Mouse (Mus musculus) megakaryocyte, embryonic 14.5 days (primary cell): ENCODE data around the gene Tst. TPM values are rescaled to one million over a fixed set of nuclear protein-coding genes. Genes with fewer than 3 reads are reported as not detected.

Experiments
- H3K27me3 ChIP-seq: replicated peaks from 2 replicates; pipeline ENCODE3; 2012; ENCODE audit warnings: inconsistent platforms
- H3K36me3 ChIP-seq: replicated peaks from 2 replicates; pipeline ENCODE3; 2012; ENCODE audit warnings: low read length, inconsistent platforms, mixed read lengths
- H3K4me1 ChIP-seq: 2 replicates; pipeline ENCODE4 v1.6.1; 2012; ENCODE audit warnings: inconsistent platforms
- H3K4me3 ChIP-seq: replicated peaks from 2 replicates; pipeline ENCODE3; 2012; ENCODE audit warnings: moderate library complexity, mild to moderate bottlenecking, inconsistent platforms
- H3K9me3 ChIP-seq: 2 replicates; pipeline ENCODE4 v1.6.1; 2012; ENCODE audit warnings: inconsistent platforms
- FLI1 ChIP-seq: IDR thresholded peaks from 2 replicates; pipeline ENCODE4 v1.6.1; 2012; ENCODE audit warnings: low read length, inconsistent platforms, mixed read lengths
- GATA1 ChIP-seq: IDR thresholded peaks from 3 replicates; pipeline ENCODE4 v1.6.1; 2012; ENCODE audit warnings: mixed read lengths, low read length, inconsistent platforms, borderline replicate concordance
- polyA plus RNA-seq: library from polyadenylated mRNA; stranded (reverse); fragments of >175 nt; gene quantifications from 2 replicates; pipeline ENCODE4 v1.2.3, GENCODE M21; 2012; ENCODE audit warnings: low replicate concordance; ENCODE audit not compliant: insufficient read depth

Gene Tst
- polyA plus RNA-seq, 1 experiment, result 6.3 TPM

GRCm38 (mm10) chr15:78443857-78444256 is 38.1 kb upstream of the Tst start:
- no peak for TF ChIP-seq GATA1
- TF ChIP-seq FLI1, result no peak
- no peak overlapping the region for H3K4me3 ChIP-seq
- H3K27me3 ChIP-seq, result peaks cover 78% of the 10 kb centered on the region

GRCm38 (mm10) chr15:78442231-78442630 is 36.5 kb upstream of the Tst start:
- no peaks in the 10 kb centered on the region for H3K9me3 ChIP-seq
- peaks cover 92% of the 10 kb centered on the region for H3K27me3 ChIP-seq
- H3K4me1 ChIP-seq, result peaks cover 47% of the 10 kb centered on the region
- no peaks in the 10 kb centered on the region for H3K36me3 ChIP-seq
- TF ChIP-seq GATA1, result no peak
- no peak for TF ChIP-seq FLI1
- H3K4me3 ChIP-seq, result peak overlapping the region; percentile 24

More at GRCm38 (mm10) chr15:78443857-78444256, 38.1 kb upstream of the Tst start:
- H3K4me1 ChIP-seq, result peaks cover 49% of the 10 kb centered on the region
- no peaks in the 10 kb centered on the region for H3K36me3 ChIP-seq
- no peaks in the 10 kb centered on the region for H3K9me3 ChIP-seq

- H3K4me3 ChIP-seq, result no peak overlapping the region
- H3K4me1 ChIP-seq, result peaks cover 53% of the 10 kb centered on the region
- H3K36me3 ChIP-seq, result no peaks in the 10 kb centered on the region
- TF ChIP-seq FLI1 (no peak), GATA1 (no peak)
- H3K9me3 ChIP-seq, result no peaks in the 10 kb centered on the region
- H3K27me3 ChIP-seq, result peaks cover 96% of the 10 kb centered on the region
These were observed 33.3 kb upstream of the Tst start for GRCm38 (mm10) chr15:78438973-78439372.

GRCm38 (mm10) chr15:78438505-78438904 is 32.8 kb upstream of the Tst start:
- Histone ChIP-seq H3K4me3 (no peak overlapping the region), H3K9me3 (no peaks in the 10 kb centered on the region), H3K4me1 (peaks cover 53% of the 10 kb centered on the region), H3K27me3 (peaks cover 96% of the 10 kb centered on the region), H3K36me3 (no peaks in the 10 kb centered on the region)
- no peak for TF ChIP-seq FLI1
- no peak for TF ChIP-seq GATA1

- Histone ChIP-seq H3K4me3 (no peak overlapping the region), H3K27me3 (peaks cover 96% of the 10 kb centered on the region)
These were observed 32.3 kb upstream of the Tst start for GRCm38 (mm10) chr15:78438018-78438394.

GRCm38 (mm10) chr15:78437237-78438017 is 31.7 kb upstream of the Tst start:
- Histone ChIP-seq H3K4me3 (peak overlapping the region; percentile 38), H3K4me1 (peaks cover 54% of the 10 kb centered on the region)

More at GRCm38 (mm10) chr15:78438018-78438394, 32.3 kb upstream of the Tst start:
- TF ChIP-seq FLI1 (no peak), GATA1 (no peak)
- Histone ChIP-seq H3K4me1 (peaks cover 55% of the 10 kb centered on the region), H3K9me3 (no peaks in the 10 kb centered on the region), H3K36me3 (no peaks in the 10 kb centered on the region)

GRCm38 (mm10) chr15:78436380-78437192 is 30.9 kb upstream of the Tst start:
- TF ChIP-seq GATA1, result no peak
- TF ChIP-seq FLI1, result no peak
- peak overlapping the region; percentile 38 for H3K4me3 ChIP-seq

More at GRCm38 (mm10) chr15:78437237-78438017, 31.7 kb upstream of the Tst start:
- no peaks in the 10 kb centered on the region for H3K36me3 ChIP-seq
- H3K9me3 ChIP-seq, result no peaks in the 10 kb centered on the region
- TF ChIP-seq GATA1 (no peak), FLI1 (no peak)
- H3K27me3 ChIP-seq, result peaks cover 94% of the 10 kb centered on the region

GRCm38 (mm10) chr15:78435681-78436080 is 30.0 kb upstream of the Tst start:
- no peak for TF ChIP-seq GATA1
- TF ChIP-seq FLI1, result no peak
- Histone ChIP-seq H3K4me3 (peak overlapping the region; percentile 28), H3K4me1 (peaks cover 39% of the 10 kb centered on the region), H3K36me3 (no peaks in the 10 kb centered on the region), H3K27me3 (peaks cover 94% of the 10 kb centered on the region), H3K9me3 (no peaks in the 10 kb centered on the region)

More at GRCm38 (mm10) chr15:78436380-78437192, 30.9 kb upstream of the Tst start:
- Histone ChIP-seq H3K36me3 (no peaks in the 10 kb centered on the region), H3K9me3 (no peaks in the 10 kb centered on the region), H3K4me1 (peaks cover 45% of the 10 kb centered on the region), H3K27me3 (peaks cover 94% of the 10 kb centered on the region)

GRCm38 (mm10) chr15:78434896-78435520 is 29.3 kb upstream of the Tst start:
- Histone ChIP-seq H3K36me3 (no peaks in the 10 kb centered on the region), H3K4me1 (peaks cover 39% of the 10 kb centered on the region), H3K4me3 (no peak overlapping the region), H3K27me3 (peaks cover 94% of the 10 kb centered on the region), H3K9me3 (no peaks in the 10 kb centered on the region)
- TF ChIP-seq GATA1 (no peak), FLI1 (no peak)

- H3K9me3 ChIP-seq, result peaks cover 13% of the 10 kb centered on the region
- no peak for TF ChIP-seq FLI1
- no peak for TF ChIP-seq GATA1
- peaks cover 96% of the 10 kb centered on the region for H3K27me3 ChIP-seq
- no peaks in the 10 kb centered on the region for H3K36me3 ChIP-seq
- no peak overlapping the region for H3K4me3 ChIP-seq
- peaks cover 36% of the 10 kb centered on the region for H3K4me1 ChIP-seq
These were observed 25.9 kb upstream of the Tst start for GRCm38 (mm10) chr15:78431541-78432121.
